Mouse (Mus musculus): ENCODE measurements around the gene Ampd3. TPM values are rescaled to one million over a fixed set of nuclear protein-coding genes. Genes with fewer than 3 reads are reported as not detected.

Gene Ampd3
- total RNA-seq, 1 experiment from 2014 or later, result 24.6 TPM

GRCm38 (mm10) chr7:110769094-110769493 lies 1.1 kb downstream of the Ampd3 start:
- no peak for DNase-seq

GRCm38 (mm10) chr7:110770949-110771348 lies 2.9 kb downstream of the Ampd3 start:
- DNase-seq, result no peak

- DNase-seq, result no peak
Measured at GRCm38 (mm10) chr7:110772343-110772742, 4.3 kb downstream of the Ampd3 start.

GRCm38 (mm10) chr7:110773204-110774002 lies 5.4 kb downstream of the Ampd3 start:
- DNase-seq, result peak; percentile 71

DNA sequence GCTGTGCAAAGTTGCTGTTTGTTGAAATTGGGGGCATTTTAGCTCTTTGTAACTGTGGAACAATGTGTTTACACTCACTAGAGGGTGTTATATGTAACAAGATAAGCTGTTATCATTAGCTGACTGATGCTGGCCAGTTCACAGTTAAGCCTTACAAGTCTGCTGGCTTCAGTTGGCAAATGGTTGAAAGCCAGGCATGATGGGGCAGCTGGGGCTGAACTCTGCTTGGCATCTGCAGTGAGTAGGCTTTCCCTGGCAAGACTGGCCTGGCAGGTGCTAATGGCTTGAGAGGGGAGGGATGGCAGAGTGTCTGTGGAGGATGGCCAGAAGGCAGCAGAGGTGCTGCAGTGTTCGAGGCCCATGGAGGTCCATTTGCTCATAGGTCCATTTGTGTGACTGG lies 6.1 kb downstream of the Ampd3 start:
- DNase-seq, result no peak

DNA sequence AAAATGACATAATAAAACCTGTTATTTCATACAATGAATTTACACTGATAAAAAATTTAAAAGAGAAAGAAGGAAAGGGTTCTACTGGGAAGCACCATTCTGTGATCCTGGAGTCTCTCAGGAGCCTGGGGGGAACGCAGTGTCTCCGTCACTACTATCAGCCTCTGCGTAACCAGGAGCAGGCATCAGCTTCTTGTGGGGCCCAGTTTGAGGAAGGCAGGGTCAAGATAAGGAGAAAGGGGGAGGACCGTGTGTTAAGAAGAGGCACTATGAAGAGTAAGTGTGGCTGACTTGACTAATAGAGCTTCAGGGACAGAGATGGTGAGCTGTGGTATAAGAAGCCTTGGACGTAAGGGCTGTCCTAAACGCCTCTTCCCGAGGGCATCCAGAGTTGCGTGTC lies 6.7 kb downstream of the Ampd3 start:
- no peak for DNase-seq

DNA sequence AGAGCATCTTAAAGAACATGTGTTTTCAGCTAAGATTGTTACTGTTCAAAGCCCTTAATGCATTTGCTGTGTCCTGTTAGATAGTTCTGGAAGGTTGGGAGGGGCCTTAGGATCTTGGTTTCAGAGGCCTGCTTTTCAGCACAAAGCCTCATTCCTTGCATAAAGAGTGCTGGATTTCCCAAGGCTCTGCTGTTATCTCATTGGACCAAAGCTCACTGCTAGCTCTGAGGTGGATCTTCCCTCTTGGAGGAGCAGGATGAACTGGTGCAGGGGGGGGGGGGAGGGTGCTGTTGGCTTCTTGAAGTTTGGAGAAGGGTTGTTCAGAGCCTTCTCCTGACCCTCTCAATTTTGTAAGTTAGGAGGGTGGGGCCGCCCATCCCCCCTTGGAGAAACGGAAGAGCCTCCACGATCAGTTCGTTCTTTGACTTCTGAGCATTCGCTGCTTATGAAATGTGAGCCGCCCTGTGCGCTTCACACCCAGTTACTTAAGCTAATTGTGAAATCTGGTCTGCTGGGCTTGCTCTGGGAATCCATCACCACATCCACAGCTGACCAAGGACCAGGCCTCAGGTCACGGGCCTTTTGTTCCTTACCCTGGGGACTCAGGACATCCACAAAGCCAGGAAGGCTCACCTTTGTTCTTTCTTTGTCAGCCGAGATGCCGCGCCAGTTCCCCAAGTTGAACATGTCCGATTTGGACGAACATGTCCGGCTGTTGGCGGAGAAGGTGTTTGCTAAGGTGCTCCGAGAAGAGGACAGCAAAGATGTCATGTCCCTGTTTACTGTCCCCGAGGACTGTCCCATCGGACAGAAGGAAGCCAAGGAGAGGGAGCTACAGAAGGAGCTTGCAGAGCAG lies 9.4 kb downstream of the Ampd3 start:
- DNase-seq, result no peak

- no peak for DNase-seq
Measured at GRCm38 (mm10) chr7:110778933-110779332, 10.9 kb downstream of the Ampd3 start.

- DNase-seq, result no peak
Measured at GRCm38 (mm10) chr7:110779605-110780111, 11.7 kb downstream of the Ampd3 start.

DNA sequence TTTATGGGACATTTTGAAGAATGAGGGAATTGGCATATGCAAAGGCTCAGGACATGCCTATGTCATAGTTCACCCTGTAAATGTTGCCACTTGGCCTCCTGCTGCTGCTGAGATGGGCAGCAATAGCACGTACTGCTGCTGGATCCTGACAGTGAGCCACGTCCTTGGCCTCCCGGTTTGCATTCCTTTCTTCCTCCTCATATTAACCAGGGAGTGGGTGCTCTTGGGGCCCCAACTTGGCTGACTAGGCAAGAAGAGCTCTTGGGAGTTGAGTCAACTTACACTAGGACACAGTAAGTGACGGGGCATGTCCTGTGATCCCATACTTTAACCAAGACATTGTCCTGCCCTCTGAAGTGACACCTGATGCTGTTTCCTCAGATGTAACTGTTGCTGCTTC lies 12.5 kb downstream of the Ampd3 start:
- DNase-seq, result peak; percentile 33

- peak; percentile 49 for DNase-seq
Measured at GRCm38 (mm10) chr7:110781231-110781711, 13.3 kb downstream of the Ampd3 start.

- DNase-seq, result no peak
Measured at GRCm38 (mm10) chr7:110782135-110782534, 14.1 kb downstream of the Ampd3 start.

DNA sequence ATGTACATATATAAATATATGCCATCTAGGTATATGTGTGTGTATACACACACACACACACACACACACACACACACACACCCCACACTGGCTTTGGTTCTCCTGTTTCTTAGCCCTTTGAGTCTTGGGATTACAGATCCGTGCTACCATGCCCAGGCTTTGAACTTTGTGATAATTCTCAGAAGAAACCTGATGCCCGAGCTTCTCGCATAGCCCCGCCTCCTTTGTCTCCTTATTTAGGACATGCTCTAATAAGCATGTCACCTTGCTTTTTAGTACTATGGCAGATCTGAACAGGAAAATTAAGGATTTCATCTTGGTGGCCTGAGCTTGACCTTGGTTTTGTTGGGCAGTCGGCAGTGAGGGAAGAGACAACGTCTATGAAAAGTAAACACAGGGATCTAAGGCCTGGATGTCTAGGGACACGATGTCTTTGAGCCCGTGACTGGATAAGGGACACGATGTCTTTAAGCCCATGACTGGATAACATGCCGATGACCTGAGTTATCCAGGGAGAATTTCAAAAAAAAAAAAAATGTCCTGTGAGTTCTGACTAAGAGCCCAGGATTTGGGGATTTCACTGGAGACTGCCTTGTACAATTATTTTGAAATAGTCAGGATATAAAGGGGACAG lies 15.0 kb downstream of the Ampd3 start:
- DNase-seq, result no peak

- no peak for DNase-seq
Measured at GRCm38 (mm10) chr7:110784965-110785364, 17.0 kb downstream of the Ampd3 start.

DNA sequence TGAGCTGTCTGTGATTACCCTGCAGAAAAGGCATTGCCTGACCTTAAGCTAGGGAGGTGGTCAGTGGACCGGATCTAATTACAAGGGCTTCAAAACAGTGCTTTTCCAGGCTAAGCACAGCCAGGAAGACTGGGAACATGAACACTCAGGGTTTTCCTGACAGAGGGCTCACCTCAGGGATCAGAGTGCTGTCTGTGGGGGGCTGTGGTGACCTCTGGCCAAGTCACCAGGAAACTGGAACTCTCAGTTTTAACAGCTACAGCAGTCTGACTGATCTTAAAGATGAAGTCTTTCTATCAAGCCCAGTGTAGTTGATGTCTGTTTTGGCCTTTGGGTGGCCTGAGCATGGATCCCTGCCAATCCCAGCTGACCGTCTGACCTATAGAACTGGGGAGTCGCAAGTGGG lies 17.7 kb downstream of the Ampd3 start:
- no peak for DNase-seq

DNA sequence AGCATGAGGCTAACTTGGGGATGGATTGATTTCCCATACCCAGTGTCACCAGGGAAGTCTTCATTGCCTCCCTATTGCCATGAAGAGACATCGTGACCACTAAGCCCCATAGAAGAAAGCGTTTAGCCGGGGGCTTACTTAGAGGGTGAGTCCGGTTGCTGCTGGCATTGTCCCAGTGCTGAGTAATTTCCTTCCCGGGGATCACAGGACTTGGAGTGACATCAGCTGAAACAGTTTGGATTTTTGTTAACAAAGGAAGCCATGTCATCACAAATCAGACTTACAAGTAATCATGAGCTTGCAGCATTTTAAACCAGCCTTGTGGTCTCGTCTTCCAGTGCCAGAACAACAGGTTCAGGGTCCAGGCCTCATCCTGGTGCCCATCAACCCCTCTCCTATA lies 19.3 kb downstream of the Ampd3 start:
- no peak for DNase-seq

GRCm38 (mm10) chr7:110790878-110791277 lies 22.9 kb downstream of the Ampd3 start:
- DNase-seq, result no peak

- DNase-seq, result no peak
Measured at GRCm38 (mm10) chr7:110792201-110792600, 24.2 kb downstream of the Ampd3 start.

GRCm38 (mm10) chr7:110792834-110793233 lies 24.8 kb downstream of the Ampd3 start:
- DNase-seq, result no peak

DNA sequence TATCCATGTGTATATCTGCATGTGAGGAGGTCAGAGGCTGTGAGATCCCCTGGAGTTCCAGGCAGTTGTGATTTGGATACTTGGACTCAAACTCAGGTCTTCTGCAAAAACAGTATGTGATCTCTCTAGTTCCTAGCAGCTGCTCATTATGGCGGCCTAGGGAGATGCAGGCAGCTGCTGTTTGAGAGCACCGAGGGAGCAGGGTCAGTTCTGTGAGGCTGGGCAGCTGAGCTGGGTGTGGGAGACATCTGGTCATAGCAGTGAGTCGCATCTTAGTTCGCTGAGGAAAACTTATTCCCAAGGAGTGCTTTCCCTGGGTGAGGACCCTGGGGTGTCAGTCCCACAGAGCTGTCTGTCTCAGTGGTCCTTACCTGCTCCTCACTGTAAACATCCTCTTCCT lies 26.7 kb downstream of the Ampd3 start:
- no peak for DNase-seq

DNA sequence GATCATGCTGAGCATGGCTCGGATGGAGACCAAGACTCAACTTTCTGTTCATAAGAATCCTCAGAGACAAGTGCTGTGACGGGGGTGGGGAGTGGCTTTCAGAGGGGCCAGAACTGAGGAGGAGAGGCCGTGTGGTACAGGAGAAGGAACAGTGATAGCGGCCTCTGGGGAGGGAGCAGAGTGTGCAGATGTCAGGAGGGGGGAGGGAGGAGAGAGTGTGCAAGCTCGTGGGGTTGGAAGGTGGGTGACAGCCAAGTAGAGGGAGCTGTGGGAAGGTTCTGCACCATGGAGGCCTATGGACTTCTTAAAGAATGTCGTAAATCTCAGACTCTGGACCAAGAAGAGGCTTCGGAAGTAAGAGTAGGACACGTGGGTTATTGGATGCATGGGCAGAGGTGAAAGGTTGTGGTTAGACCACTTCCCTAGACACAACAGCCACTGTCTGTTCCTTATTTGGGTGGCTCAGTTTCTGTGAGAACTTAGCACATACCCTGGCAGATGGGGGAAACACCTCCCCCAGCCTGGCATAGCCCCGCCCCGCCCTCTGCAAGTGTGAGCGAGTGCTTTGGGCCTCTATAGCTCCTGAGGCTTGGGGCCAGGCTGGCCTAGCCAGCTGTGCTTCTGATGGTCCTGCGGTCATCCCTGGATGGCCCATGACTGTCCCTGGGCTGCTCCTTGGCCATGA lies 28.5 kb downstream of the Ampd3 start:
- no peak for DNase-seq

Measured in adrenal gland, postnatal 25 days (tissue).